Mouse (Mus musculus) erythroid progenitor cell, adult 5-6 weeks (primary cell): ENCODE measurements at regions not wholly inside any gene's neighbourhood (a gene's known extent, or its start where the extent isn't known, plus 50 kb on each side); places are given as distances from the start of the nearest gene placed in this dataset.

Experiments
- ATAC-seq: replicated peaks from 2 replicates; pipeline ENCODE4 v1.8.0; 2016; ENCODE audit warnings: moderate number of reproducible peaks, mild to moderate bottlenecking, moderate TSS enrichment, inconsistent platforms; ENCODE audit not compliant: poor library complexity, low FRiP score, severe bottlenecking

DNA sequence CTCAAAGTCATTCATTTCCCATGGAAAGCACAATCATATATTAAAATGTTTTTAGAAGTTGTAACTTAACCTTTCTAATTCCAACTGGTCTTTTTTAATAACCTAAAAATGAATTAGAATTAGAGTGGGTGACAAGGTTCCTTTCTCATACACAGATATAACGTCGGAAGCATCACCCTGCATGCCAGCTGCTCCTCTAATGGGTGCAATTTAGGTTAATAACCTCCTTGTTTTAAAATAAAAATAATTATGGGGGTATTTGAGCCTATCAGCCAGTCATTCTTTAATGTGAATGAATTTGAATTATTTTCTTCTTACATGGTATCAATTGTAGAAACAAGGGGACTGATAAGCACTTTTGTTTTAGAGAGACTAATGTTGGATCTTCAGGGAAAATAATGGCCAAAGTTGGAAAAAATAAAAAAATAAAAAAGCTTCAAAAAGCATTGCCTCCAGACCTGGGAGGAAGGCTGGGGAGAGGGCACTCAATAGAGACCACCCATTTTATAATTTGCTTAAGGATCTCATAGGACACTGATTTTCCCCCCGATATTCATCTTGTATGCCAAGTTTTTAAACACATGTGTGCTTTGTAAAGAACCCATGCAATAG lies 960.9 kb downstream of the Robo2 start:
- ATAC-seq = no peak

DNA sequence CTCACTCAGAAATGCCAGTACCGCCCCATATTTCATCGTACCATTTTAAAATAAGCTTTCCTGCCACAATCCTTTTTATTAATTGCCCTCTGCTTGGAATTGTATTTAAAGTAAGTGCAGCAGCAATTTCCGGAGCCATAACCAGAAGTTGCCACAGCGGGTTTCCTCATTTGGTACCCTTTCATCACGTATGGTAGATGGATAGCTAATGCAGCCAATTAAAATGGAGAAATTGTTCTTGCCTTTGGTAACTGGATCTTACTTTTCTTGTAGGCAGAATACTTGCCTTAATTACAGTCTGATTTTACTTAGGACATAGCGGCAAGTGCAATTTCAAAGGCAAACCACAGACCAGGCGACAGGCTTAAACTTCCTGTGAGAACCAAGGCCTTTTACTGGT lies 961.8 kb downstream of the Robo2 start:
- no peak for ATAC-seq

DNA sequence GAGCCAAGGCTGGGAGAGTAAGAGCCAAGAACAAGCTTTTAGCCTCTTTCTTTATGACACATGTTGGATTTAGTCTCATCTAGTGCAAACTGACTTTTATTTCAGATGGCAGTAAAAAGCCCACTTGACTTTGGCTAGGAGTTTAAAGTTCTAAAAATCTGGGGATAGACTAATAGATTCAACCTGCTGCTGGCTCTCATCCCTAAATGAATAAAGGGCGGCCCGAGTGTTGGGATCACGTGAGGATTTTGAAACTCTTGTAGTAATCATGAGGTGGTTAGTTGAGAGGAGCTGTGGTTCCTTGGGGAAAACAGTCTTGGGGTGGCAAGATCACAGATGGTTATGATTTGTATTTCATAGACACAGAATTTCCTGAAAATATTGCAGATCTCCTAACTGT lies 975.9 kb downstream of the Robo2 start:
- ATAC-seq = no peak

DNA sequence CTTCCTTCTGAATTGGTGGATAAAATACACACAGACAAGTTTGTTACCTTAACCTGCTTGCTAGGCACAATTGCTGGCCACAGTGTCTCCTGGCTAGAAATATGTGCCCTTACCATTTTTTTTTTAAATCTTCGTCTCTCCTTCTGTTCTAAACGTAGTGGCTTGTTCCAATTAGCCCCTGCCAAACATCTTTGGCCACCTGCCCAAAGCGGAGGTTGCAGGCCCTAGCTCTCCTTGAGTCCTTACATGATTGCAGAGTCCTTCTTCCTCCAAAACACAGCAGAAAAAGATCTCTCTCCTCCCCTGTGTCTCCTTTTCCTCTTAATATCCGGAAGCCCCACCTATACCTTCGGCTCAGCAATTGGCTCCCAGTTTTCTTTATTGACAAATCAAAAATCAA lies 986.8 kb downstream of the Robo2 start:
- no peak for ATAC-seq

DNA sequence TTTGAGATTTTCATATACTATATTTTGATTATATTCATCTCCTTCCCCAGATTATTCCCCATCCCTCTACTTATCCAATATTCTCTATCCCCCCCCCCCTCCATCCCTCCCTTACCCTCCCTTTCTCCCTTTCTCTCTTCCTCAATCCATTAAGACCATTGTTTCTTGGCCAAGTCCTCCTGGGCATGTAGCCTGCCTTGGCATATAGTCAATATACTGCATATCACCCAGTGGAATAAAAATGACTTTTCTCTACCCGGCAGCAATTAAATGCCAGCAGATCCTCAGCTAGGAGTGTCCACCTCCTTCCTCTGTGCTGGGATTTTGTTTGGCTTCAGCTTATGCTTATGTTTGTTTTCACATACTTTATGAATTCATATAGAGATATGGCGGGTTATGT lies 987.3 kb downstream of the Robo2 start:
- no peak for ATAC-seq

DNA sequence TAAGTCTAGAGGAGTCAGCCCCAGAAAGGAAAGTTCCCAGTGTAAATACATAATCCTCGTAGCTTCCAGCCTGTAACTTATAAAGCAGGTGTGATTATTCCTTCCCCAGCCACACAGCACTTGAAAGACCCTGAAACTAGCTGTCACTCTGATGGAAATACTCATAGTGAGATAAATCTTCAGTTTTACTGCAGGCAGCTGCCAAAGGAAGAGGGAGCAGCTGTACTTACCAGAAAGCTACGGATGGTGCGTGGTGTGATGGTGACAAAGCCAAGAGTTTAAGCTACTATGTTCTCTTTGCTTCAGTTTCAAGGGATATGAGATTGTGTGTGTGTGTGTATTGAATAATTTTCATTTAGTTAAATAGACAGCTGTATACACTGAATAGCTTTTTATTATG lies 1007.1 kb downstream of the Robo2 start:
- no peak for ATAC-seq

DNA sequence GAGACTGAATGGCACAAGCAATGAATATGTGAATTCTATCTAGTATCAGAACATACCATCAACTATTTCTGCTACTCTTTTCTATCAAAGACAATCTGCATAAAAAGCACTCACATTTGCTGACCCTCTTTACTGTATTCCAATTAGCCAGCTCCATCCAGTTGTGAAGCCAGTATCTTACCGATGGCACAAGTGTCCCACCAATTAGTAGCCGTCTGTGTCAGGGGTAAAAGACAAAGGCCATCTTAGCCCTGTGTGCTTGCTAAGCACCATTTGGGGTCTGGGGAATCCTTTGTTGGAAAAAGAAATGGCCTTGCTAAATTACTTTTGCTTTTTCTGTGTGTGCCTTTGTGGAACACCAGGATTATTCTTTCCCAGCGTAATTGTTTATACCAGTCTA lies 1007.5 kb downstream of the Robo2 start:
- ATAC-seq = no peak

DNA sequence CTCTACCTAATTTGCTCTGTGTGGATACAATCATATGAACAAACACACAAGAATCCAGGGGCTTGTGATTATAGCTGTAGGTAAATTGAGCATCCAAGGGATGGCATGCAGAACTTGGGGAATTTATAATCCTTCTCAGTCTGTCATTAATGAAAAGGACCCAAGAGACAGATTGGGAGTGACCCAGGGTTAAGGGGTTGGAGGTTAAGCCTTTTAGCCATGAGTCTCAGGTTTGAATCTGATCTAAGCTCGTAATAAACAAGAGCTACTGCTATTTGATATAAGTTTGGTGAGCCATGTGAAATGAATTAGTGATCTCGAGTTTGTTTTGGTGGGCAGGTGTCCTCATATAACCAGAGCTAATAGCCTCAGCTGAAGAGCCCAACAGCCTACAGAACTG lies 1032.6 kb downstream of the Robo2 start:
- ATAC-seq = no peak

DNA sequence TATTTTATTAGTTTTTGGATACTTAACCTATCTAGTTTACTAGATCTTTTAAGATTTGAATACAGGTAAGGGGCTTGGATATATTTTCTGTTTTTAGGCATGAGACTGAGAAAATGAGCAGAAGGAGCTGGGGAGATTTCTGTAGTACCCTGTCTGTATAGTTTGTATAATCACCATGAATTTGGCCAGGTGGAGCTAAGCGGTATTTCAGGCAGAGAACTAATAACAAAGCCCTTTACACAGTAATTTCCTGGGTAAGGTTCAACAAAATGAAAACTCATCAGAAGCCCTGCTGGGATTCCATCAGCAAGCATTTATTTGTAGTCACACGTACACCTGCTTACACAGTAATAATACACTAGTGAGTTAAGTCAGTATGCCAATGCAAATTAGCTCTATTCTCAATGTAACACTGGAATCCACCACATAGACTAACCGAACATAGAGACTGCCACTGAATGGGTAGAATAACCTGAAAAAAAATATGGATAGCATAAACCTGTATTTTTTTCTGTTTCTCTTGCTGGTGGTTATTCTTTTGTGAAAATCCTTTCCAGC lies 1036.9 kb downstream of the Robo2 start:
- no peak for ATAC-seq

DNA sequence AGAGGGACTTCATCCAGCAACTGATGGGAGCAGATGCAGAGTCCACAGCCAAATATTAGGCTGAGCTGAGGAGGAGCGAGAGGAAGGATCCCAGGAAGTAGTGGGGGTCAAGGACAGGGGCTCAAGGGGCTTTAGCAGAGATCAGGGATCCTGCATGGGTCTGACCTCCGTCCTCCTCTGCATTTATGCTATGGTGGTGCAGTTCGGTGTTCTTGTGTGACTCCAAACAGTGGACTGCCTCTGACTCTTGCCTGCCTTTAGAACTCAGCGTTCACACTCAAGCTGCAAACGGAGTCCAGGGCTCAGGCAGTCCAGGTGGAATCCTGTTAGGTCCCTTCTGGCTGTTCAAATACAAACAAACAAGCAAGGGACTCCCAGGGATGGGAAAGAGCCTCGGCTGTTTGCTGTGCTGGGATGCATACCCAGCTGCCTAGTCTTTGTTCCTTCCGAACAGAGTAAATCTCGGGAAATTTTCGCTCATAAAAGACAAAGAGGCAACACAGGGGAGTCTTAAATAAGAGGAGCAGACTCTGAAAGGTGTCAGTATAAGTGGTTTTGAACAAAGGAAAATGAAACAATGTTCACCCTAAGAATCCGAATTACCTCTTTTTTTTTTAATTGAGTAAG lies 1042.9 kb downstream of the Robo2 start:
- no peak for ATAC-seq

DNA sequence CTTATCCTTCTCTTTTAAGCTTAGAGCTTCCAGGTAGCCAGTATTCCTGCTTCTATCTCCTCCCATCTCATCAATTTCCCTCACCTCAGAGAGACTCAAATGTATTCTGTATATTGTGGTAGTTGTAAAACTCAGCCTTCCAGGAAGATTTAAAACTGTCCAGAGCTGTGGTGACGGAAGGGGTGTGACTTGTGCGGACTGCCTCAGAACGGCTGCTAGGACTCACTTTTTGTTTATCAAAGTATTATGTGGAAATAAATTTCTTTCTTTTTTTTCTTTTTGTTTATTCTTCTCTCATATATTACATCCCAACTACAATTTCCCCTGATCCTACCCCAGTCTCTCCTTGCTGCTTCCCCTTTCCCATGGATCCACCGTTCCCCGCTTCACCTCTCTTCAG lies 1043.7 kb downstream of the Robo2 start:
- no peak for ATAC-seq

DNA sequence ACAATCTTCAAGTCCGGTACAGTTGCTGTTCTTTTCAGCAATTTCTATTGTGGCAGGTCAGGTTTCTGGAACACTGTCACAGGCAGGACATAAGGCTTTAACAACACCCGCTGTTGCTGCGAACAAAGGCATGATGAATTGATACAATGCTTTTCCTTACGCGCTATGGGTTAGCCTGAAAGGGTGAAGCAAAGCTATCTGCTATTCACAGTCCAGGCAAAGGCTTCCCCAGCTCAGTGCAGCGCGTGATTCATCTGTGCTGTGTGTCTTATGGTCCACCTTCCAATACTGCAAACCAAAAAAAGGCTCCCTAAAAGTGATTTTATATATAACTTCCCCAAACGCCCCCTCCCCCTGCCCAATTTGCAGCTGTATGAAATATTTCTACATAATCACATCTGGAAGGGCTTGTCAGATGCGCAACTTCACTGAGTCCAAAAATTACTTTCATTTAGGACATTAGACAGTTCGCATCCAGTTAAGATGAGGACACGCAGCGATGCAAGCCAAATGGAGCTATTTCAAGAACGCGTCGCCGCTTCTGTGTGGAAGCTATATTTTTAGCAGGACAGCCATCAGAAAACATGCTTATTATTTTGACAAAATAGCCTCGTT lies 1044.3 kb downstream of the Robo2 start:
- ATAC-seq = no peak

DNA sequence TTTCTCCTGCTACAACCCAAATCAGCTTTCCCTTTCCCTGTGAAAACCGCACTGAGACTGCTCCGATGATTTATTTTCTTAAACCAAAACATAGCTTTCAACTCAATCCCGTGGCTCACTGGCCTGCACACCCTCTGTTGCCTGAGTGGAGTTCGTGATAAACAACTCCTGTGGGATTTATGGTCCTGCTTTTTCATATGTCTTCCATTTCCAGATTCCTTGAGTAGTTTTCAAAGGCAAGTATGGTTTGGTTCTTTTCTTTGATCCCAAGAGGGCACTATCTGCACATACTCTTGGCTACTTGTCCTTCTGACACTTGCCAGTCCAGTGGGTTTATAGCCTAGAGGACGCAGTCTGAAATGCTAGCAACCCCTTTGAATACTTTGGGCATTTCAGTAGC lies 1042.6 kb downstream of the Robo1 start:
- no peak for ATAC-seq

DNA sequence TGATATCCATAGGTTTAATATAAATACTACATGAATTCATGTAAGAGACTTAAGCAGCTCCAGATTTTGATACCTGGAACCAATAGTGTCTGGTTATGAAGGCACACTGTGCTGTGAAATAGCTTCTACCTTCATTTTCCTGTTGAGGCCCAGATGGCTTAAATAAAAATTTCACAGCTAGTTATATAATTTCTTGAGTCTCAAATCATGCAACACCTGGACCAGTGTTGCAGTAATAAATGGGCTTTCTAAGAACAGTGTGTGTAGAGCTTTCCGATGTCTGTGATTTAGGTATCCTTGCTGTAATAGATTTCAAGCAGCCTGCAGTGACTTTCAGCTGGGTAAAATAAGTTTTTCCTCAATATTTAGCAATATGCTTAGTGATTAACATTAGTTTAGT lies 1035.8 kb downstream of the Robo1 start:
- ATAC-seq = no peak

DNA sequence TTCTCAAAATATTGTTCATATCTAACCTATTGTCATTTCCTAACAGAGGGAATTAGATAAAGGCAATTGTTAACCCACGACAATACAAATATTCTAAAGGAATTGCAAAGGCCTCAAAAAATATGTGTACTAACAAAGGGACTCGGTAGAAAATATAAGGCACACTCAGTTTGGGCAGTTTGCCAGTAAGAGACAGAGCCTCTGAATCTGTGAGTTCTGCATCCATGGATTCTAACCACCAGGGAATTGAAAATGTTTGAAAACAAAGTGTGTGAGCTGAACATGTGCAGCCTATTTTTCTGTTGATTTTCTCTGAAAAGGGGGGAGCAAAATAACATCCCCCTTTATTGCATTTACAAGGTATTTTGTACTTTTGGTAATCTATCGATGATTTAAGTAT lies 1035.4 kb downstream of the Robo1 start:
- ATAC-seq = no peak

DNA sequence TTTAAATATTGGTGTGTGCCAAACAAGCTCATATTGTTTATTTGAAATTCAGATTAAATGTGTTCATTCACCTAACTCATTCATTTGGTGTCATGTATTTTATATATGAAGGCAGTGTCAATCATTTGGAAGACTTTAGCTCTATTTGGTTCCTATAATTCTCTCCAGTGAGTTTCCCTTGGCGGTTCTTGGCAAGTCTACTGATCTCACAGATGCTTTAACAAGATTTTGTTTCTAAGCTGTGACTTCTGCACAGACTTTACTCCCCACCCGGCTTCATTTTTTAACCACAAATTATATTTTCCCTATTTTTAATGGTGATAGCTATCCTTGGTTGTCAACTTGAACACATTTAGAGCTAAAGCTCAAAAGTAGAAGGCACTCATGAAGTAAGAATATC lies 1009.5 kb downstream of the Robo1 start:
- ATAC-seq = no peak

DNA sequence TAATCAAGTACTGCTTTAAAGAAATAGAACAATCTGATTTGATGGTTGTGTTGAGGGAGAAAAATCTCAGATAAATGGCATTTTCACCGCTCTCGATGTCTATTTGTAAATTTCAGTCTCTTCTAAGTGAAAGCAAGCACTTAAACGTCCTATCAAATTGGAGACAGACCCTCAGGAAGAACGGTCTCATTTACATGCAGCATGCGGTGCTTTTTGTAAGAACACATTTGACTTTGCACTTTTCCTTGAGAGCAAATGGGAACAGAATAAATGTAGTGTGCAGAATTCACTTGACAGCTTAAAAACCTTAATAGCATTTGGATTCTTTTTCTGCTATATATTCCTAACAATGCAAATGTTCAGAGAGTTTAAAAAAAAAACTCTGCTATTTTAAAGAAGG lies 1002.0 kb downstream of the Robo1 start:
- ATAC-seq = no peak

DNA sequence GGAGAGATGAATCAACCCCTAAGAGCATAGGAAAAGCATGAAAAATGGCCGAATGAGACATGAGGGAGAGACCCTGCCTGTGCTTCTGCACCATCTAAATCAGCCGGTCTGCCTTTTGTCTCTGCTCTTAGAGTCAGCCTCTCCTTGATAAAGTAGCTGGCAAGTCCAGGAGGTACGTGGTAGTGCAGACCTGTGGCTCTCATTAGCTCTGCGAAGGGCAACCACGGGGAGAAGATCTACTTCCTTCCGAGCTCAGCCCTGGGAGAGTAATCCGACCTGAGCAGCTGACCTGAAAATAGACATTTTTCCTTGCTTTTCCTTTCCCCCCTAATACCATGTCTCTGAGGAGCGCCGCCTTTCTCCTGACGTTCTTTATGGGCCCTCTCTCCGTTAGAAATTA lies 971.8 kb downstream of the Robo1 start:
- ATAC-seq = no peak

DNA sequence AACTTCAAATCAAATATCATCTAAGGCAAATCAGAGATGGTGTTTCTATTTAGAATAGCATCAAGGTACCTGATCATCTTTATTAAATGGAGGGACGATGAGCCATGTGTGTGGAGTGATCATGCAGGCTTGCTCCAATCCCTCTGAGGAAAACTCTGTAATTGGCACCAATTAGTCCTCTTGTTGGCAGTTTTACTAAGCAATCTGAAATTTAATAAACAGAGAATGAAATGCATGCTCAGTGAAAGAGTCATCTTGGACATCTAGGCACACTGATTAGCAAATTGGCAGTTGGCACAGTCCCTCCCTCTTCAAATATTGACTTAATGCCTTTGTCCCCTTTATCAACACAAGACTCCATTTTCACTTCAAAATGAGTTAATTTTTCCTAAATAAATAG lies 951.6 kb downstream of the Robo1 start:
- no peak for ATAC-seq

DNA sequence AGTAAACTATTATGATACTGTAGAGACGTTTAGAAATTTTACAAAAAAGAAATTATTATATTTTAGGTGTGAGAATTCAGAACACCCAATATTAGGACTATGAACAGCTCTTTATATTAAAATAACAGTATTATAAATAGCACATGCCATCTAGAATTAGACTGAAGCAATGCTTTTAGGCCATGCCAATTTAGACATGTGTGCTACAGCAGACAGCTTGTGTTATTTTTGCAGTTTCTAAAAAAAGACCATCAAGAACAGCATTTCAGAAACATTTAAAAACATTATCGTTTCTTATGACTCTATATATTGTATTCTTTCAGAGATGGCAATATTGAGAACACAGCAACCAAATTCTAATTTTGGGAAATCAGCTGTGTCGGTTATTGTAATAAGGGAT lies 951.2 kb downstream of the Robo1 start:
- no peak for ATAC-seq

DNA sequence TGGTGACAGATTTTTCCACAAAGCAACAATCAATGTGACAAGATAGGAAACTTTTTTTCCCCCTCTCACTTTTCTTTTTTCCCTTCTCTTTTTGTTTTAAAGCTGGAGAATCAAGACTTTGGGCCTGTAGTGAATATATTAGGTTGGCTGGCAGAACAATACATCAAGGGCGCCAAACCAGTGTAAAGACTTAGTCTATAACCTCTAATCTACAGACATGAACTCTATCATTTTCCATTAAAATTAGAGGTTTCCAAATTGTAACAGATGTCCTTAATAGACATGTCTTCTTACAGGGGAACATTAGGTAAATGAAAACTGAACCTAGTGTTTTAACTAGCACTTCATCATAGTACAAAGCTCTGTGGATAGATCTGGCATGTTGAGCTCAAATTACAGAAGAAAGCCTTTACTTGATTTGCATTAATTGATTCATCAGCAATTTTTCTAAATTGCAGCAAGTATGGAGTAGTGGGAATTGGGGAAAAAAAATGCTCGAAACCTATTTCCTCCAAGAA lies 937.0 kb downstream of the Robo1 start:
- ATAC-seq = no peak
